Mouse (Mus musculus) CH12.LX (cell line): ENCODE data around the gene Plekhf1. TPM values are rescaled to one million over a fixed set of nuclear protein-coding genes. Genes with fewer than 3 reads are reported as not detected.
A peak's percentile ranks its signal among the peaks of the same experiment; 100 is the strongest.

Source experiments
- DNase-seq: peaks from one replicate; pipeline ENCODE4 v3.0.0-alpha.2; 2013; ENCODE audit errors: extremely low read depth
- H3K27ac ChIP-seq: 2 replicates; pipeline ENCODE4 v1.5.1; 2012; ENCODE audit warnings: low read depth, mild to moderate bottlenecking, control low read depth, moderate library complexity; ENCODE audit not compliant: insufficient read depth
- H3K27me3 ChIP-seq: replicated peaks from 2 replicates; pipeline ENCODE3; 2012; ENCODE audit warnings: inconsistent platforms
- H3K36me3 ChIP-seq, 2 experiments: replicated peaks in 1 of 2; 2 replicates each; pipeline versions ENCODE3 to v1.6.1; 2012; ENCODE audit warnings: inconsistent platforms in 1 of 2, low read length in 1 of 2, mild to moderate bottlenecking in 1 of 2, mixed read lengths in 1 of 2, moderate library complexity in 1 of 2; ENCODE audit not compliant: control insufficient read depth in 1 of 2, insufficient read depth in 1 of 2
- H3K4me1 ChIP-seq, 2 experiments: 2 replicates each; pipeline ENCODE4 v1.6.1; 2012; ENCODE audit warnings: inconsistent platforms in 1 of 2, moderate library complexity in 1 of 2; ENCODE audit not compliant: insufficient read depth in 2 of 2, control insufficient read depth in 1 of 2
- H3K4me2 ChIP-seq: 2 replicates; pipeline ENCODE4 v1.6.1; 2012; ENCODE audit warnings: low read depth, mild to moderate bottlenecking, control low read depth; ENCODE audit not compliant: poor library complexity, insufficient read depth, severe bottlenecking
- H3K4me3 ChIP-seq, 3 experiments: fragments of 150-350 bp in 1 of 3; sonication (generic) in 1 of 3; replicated peaks in 1 of 3; 2 replicates each; pipeline versions ENCODE3 to v1.5.1; 2011 to 2012; ENCODE audit warnings: low read depth in 2 of 3, low read length in 2 of 3, mild to moderate bottlenecking in 2 of 3, moderate library complexity in 2 of 3, control low read depth in 1 of 3, improper control_type of control experiment in 1 of 3, inconsistent platforms in 1 of 3, mixed read lengths in 1 of 3; ENCODE audit not compliant: poor library complexity in 1 of 3
- H3K79me2 ChIP-seq: replicated peaks from 2 replicates; pipeline ENCODE4 v1.6.1; 2012; ENCODE audit warnings: mild to moderate bottlenecking, moderate library complexity; ENCODE audit not compliant: control insufficient read depth, poor library complexity, insufficient read depth, severe bottlenecking; ENCODE audit errors: extremely low read depth
- H3K9ac ChIP-seq: 2 replicates; pipeline ENCODE4 v1.6.1; 2012; ENCODE audit warnings: low read depth, mild to moderate bottlenecking, control low read depth, moderate library complexity; ENCODE audit not compliant: insufficient read depth
- H3K9me3 ChIP-seq: replicated peaks from 2 replicates; pipeline ENCODE3; 2012; ENCODE audit warnings: low read length, inconsistent platforms, mixed read lengths
- BHLHE40 ChIP-seq: IDR thresholded peaks from 2 replicates; pipeline ENCODE4 v1.6.1; 2011; ENCODE audit warnings: mild to moderate bottlenecking, low read depth, low read length, improper control_type of control experiment
- CHD1 ChIP-seq: IDR thresholded peaks from 2 replicates; pipeline ENCODE4 v1.6.1; 2012; ENCODE audit warnings: low read depth, low read length, improper control_type of control experiment, inconsistent platforms
- CHD2 ChIP-seq: IDR thresholded peaks from 2 replicates; pipeline ENCODE4 v1.6.1; 2011; ENCODE audit warnings: low read length, improper control_type of control experiment
- GABPA ChIP-seq: IDR thresholded peaks from 2 replicates; pipeline ENCODE4 v1.6.1; 2012; ENCODE audit warnings: low read depth, low read length, improper control_type of control experiment, inconsistent platforms; ENCODE audit not compliant: insufficient replicate concordance
- HCFC1 ChIP-seq: IDR thresholded peaks from 2 replicates; pipeline ENCODE4 v1.6.1; 2012; ENCODE audit warnings: low read depth, mild to moderate bottlenecking, inconsistent platforms, low read length, improper control_type of control experiment
- IRF4 ChIP-seq: IDR thresholded peaks from 2 replicates; pipeline ENCODE4 v1.6.1; 2014; ENCODE audit warnings: low read depth, mild to moderate bottlenecking, inconsistent platforms, low read length, improper control_type of control experiment
- JUN ChIP-seq: IDR thresholded peaks from 2 replicates; pipeline ENCODE4 v1.6.1; 2011; ENCODE audit warnings: low read depth, mild to moderate bottlenecking, low read length, improper control_type of control experiment, moderate library complexity; ENCODE audit not compliant: insufficient read depth
- KAT2A ChIP-seq: IDR thresholded peaks from 2 replicates; pipeline ENCODE4 v1.6.1; 2012; ENCODE audit warnings: low read length, improper control_type of control experiment, inconsistent platforms; ENCODE audit not compliant: insufficient replicate concordance
- MAFK ChIP-seq: IDR thresholded peaks from 2 replicates; pipeline ENCODE4 v1.6.1; 2011; ENCODE audit warnings: low read length, improper control_type of control experiment; ENCODE audit not compliant: insufficient replicate concordance
- NELFE ChIP-seq: IDR thresholded peaks from 2 replicates; pipeline ENCODE4 v1.6.1; 2011; ENCODE audit warnings: low read depth, low read length, improper control_type of control experiment
- NRF1 ChIP-seq: IDR thresholded peaks from 2 replicates; pipeline ENCODE4 v1.6.1; 2014; ENCODE audit warnings: low read depth, mild to moderate bottlenecking, inconsistent platforms, low read length, improper control_type of control experiment, moderate library complexity
- PAX5 ChIP-seq: IDR thresholded peaks from 2 replicates; pipeline ENCODE4 v1.6.1; 2012; ENCODE audit warnings: low read length, inconsistent platforms, mixed read lengths
- POLR2AphosphoS2 ChIP-seq: IDR thresholded peaks from 2 replicates; pipeline ENCODE4 v1.6.1; 2011; ENCODE audit warnings: low read depth, low read length, improper control_type of control experiment
- RAD21 ChIP-seq: IDR thresholded peaks from 2 replicates; pipeline ENCODE4 v1.6.1; 2011; ENCODE audit warnings: low read depth, mild to moderate bottlenecking, low read length, improper control_type of control experiment, moderate library complexity
- SMC3 ChIP-seq: IDR thresholded peaks from 2 replicates; pipeline ENCODE4 v1.6.1; 2011; ENCODE audit warnings: low read depth, low read length, improper control_type of control experiment
- TBP ChIP-seq: conservative IDR thresholded peaks from 2 replicates; pipeline ENCODE4 v1.6.1; 2011; ENCODE audit warnings: low read depth, low read length, improper control_type of control experiment
- USF1 ChIP-seq: IDR thresholded peaks from 2 replicates; pipeline ENCODE4 v1.6.1; 2014; ENCODE audit warnings: low read depth, mild to moderate bottlenecking, inconsistent platforms, low read length, improper control_type of control experiment
- USF2 ChIP-seq: conservative IDR thresholded peaks from 2 replicates; pipeline ENCODE4 v1.6.1; 2011; ENCODE audit warnings: low read depth, low read length, improper control_type of control experiment
- ZC3H11A ChIP-seq: IDR thresholded peaks from 2 replicates; pipeline ENCODE4 v1.6.1; 2012; ENCODE audit warnings: low read depth, mild to moderate bottlenecking, inconsistent platforms, low read length, improper control_type of control experiment
- ZKSCAN1 ChIP-seq: IDR thresholded peaks from 2 replicates; pipeline ENCODE4 v1.6.1; 2012; ENCODE audit warnings: low read depth, inconsistent platforms, low read length, improper control_type of control experiment, borderline replicate concordance
- ZMIZ1 ChIP-seq: IDR thresholded peaks from 2 replicates; pipeline ENCODE4 v1.6.1; 2012; ENCODE audit warnings: low read depth, mild to moderate bottlenecking, inconsistent platforms, low read length, improper control_type of control experiment
- ZNF384 ChIP-seq: IDR thresholded peaks from 2 replicates; pipeline ENCODE4 v1.6.1; 2012; ENCODE audit warnings: low read depth, low read length, improper control_type of control experiment, inconsistent platforms
- dilution Hi-C: fragments of 300-500 bp; cut with MboI; formaldehyde crosslinking; loops from 2 replicates; pipeline ENCODE4 v1.14.3; 2020; ENCODE audit warnings: low sequenced_read_pairs; ENCODE audit not compliant: extremely low pct_unique_long_range_greater_than_20kb, extremely low pct_ligation_motif_present
- in situ Hi-C: fragments of 300-500 bp; cut with MboI; formaldehyde crosslinking; loops from 3 replicates; pipeline ENCODE4 v1.14.3; 2019; ENCODE audit warnings: low sequenced_read_pairs, low pct_ligation_motif_present, low pct_unique_long_range_greater_than_20kb, mixed read lengths
- polyA plus RNA-seq: library from polyadenylated mRNA; unstranded; fragments of >175 nt; gene quantifications from 2 replicates; pipeline ENCODE4 v1.2.1, GENCODE M21; 2012; ENCODE audit warnings: low read depth; ENCODE audit not compliant: insufficient read length
- total RNA-seq, 2 experiments: library from RNA; depleted of rRNA; stranded (reverse); fragments of 300-350 nt in 1 of 2; fragments of >200 nt in 1 of 2; gene quantifications; 2 replicates each; pipeline ENCODE4 v1.2.3; 2012 to 2014

Gene Plekhf1
- total and polyA plus RNA-seq, 3 experiments, result 0.16 to 0.72 TPM; not detected in 1

DNA sequence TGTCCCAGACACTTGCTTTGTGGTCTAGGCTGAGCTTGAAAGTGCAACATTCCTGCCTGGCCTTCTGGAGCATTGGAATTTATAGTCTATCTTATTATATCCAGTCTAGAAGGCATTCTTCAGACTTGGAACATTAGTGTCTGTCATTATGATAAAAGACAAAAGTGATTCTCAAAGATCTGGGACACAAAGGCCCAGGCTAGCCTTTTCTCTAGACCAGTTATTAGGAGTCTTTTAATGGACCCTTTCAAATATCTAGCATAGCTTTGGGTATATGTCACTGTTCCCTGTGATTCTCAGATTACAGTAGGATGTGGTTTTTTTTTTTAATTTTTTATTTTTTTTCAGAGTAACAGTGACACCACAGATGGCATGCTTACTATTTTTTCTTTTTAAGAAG lies 44.7 kb upstream of the Plekhf1 start:
- no peak for DNase-seq
- Histone ChIP-seq H3K4me2 (no peak overlapping the region), H3K4me1 (peaks cover 3 to 15% of the 10 kb centered on the region in 2 experiments), H3K9ac (no peak overlapping the region), H3K27me3 (no peaks in the 10 kb centered on the region), H3K4me3 (no peak overlapping the region), H3K9me3 (no peaks in the 10 kb centered on the region), H3K79me2 (peaks cover 20% of the 10 kb centered on the region), H3K36me3 (peaks cover 6 to 15% of the 10 kb centered on the region in 2 experiments), H3K27ac (no peak overlapping the region)
- TF ChIP-seq ZC3H11A, result no peak
- TF ChIP-seq USF2, result no peak
- no peak for TF ChIP-seq NRF1
- no peak for TF ChIP-seq ZMIZ1
- TF ChIP-seq ZKSCAN1, result no peak
- TF ChIP-seq NELFE, result no peak
- no peak for TF ChIP-seq RAD21
- TF ChIP-seq BHLHE40, result no peak
- TF ChIP-seq PAX5, result no peak
- no peak for TF ChIP-seq HCFC1
- TF ChIP-seq MAFK, result no peak
- no peak for TF ChIP-seq USF1
- no peak for TF ChIP-seq IRF4
- TF ChIP-seq TBP, result no peak
- TF ChIP-seq JUN, result no peak
- no peak for TF ChIP-seq SMC3
- TF ChIP-seq CHD2, result no peak
- TF ChIP-seq KAT2A, result no peak
- TF ChIP-seq POLR2AphosphoS2, result no peak
- no peak for TF ChIP-seq ZNF384
- dilution Hi-C loops (no loop called here), in situ Hi-C loops (no loop called here)

- no peaks in the 10 kb centered on the region for H3K27me3 ChIP-seq
- H3K4me1 ChIP-seq, result peaks cover 3 to 20% of the 10 kb centered on the region in 2 experiments
- peak overlapping the region; percentile 72 to 88 (median 85) for H3K4me3 ChIP-seq
- TF ChIP-seq CHD1 (no peak), RAD21 (no peak), GABPA (no peak)
- dilution Hi-C loops (no loop called here), in situ Hi-C loops (no loop called here)
- H3K9ac ChIP-seq, result peak overlapping the region; percentile 73
- peaks cover 12 to 22% of the 10 kb centered on the region in 2 experiments for H3K36me3 ChIP-seq
- H3K79me2 ChIP-seq, result peaks cover 20% of the 10 kb centered on the region
- H3K4me2 ChIP-seq, result peak overlapping the region; percentile 92
- H3K9me3 ChIP-seq, result no peaks in the 10 kb centered on the region
- DNase-seq, result no peak
- no peak overlapping the region for H3K27ac ChIP-seq
These were observed 44.0 kb upstream of the Plekhf1 start for GRCm38 (mm10) chr7:38271859-38272258.
